Mouse (Mus musculus): ENCODE data around the gene Cracr2a.

Cracr2a gene

DNA sequence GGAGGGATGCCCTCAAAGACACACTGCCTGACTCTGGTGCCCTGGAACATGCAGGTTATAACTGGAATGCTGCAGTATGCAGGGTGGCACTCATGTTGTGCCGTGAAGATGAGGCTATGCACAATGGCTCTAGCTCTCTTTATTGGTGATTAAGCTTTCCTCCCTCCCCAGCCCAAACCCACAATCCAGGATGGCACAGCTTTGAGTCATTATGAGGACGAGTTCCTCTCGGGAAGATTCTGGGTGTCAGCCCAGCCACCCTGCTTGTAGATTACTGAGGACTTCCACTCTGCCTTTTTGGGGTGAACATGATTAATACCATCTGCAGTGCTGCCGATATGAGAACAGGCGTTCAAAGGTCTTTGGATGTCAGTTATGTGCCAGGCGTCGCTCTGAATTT, 132.5 kb downstream of the Cracr2a start:
- DNase-seq (ENCODE audit: low read depth, low spot score), result no peak

DNA sequence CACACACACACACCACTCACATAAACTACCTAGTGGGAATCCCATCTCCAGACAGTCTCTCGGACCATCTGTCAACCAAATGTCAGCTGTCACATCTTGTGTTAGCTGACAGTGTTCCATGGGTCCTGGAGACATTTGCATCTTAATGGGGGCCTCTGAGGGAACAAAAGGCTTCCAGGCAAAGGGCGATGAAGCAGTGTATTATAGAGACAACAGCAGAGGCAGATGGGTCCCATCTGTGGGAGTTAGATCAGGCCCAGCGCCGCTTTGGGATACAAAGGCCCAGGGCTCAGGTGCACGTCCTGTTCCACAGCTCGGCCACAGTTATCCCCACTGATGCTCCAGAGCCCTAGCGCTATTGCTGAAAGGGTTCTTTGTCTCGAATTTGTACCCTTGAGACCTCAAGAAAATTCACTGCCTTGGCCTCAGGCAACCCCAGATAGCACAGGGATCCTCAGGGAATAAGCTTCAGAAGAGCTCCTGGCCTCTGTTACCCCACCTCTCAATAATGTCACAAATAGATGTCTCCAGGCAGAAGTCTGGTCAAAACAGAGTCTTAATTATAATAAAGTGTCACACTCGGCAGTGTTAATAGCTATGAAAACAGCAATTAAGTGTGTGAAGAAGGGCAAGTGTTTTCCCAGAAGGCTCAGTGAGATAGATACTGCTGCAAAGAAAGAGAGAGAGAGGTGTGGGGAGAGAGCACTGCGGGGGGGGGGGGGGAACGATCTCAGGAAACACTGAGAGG, 140.1 kb downstream of the Cracr2a start:
- DNase-seq (ENCODE audit: low read depth, low spot score), result no peak

GRCm38 (mm10) chr6:127708218-127708628, 147.1 kb downstream of the Cracr2a start:
- DNase-seq (ENCODE audit: low read depth, low spot score), result no peak

- DNase-seq (ENCODE audit: low read depth, low spot score), result no peak
Observed at GRCm38 (mm10) chr6:127714906-127715305, 153.8 kb downstream of the Cracr2a start.

DNA sequence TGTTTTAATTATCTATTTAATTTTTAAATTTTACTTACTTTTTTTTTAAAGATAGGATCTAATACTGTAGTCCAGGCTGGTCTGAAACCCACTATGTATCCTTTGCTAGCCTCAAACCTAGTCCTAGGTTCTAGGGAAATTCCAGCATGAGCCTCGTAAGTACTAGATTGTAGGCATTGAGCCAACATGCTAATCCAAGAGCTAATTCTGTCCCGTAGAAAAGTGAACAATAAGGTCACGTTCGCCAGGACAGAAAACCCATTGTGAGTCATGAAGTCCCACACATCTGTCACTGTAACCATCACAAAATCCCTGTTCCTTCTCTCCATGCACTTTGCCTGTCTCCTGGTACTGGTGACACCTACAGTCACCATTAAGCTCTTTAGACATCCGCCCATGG, 154.3 kb downstream of the Cracr2a start:
- DNase-seq (ENCODE audit: low read depth, low spot score), result no peak

DNA sequence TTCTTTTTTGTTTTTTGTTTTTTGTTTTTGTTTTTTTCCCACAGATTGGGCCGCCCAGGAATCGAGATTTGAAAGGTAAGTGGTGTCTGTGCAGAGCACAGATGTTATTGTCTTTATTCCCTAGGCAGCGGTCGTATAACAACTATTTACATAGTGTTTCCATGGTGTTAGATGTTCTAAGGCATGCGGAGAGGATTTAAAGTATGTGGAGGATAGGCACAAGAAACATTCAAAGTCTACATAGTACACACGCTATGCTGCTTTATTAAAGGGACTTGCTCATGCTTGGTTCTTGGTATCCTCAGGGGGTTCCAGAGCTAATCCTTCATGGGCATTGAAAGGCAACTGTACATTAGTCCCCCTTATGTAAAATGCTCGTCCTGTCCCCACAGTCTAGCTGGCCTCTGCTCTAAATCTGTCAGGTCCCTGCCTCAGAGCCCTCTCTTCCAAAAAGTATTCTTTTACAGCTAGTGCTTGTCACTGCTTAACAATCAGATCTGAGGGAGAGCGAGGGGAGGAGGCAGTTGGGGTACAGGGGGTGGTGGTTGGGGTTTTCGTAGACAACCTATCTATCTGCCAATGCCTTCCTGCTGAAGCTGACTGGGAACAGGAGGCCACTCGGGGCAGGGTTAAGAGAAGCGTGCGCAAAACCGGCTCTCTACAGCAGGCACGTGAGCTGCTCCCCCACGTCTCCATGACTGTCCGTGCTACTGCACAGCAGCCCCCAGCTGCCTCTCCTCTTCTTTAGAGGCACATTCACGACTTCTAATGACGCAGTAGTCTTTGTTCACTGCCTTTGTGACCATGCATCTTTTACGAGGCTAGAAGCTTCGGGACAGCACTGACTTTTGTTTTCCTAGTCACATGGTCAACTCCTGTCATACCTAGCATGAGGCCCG, 156.3 kb downstream of the Cracr2a start:
- no peak for DNase-seq (ENCODE audit: low read depth, low spot score)

DNA sequence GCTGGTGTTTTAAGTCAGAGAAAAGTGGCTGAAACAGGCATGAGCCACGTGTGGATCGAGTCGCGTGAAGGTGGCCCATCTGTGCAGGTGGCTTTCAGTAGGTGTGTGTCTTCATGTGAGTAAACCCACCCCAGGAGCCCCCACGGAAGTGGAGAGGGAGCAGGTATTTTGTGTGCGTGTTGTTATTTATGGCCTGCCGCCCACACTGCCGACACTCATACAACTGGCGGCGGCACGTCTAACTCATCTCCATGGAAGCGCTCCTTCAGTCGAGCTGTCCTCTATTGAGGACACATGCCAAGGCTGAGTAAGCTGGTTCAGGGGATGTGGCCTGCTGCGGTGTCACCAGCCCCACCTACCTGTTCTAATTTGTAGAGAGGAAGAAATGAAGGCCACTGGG, 158.7 kb downstream of the Cracr2a start:
- DNase-seq (ENCODE audit: low read depth, low spot score), result no peak

DNA sequence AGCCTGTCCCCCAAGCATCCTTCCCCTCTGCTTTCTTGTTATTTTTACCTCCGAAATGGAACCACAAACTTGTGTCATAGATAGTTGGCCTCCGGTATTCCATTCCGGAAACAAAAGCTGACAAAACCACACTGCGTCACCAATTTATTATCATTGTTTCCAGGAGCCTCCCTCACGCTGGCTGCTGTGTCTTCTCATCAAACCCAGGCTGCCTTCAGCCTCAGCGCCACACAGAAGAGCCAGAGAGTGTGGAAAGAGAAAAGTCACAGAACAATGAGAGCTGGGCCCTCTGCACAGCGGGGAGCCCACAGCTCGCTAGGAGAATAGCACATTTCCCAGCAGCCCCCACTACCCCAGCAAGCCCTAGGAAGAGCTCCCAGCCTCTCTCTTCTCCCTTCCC, 162.0 kb downstream of the Cracr2a start:
- DNase-seq (ENCODE audit: low read depth, low spot score), result peak; percentile 20

Measured in CD4-positive helper T cell, adult 2 months (primary cell).